Mouse (Mus musculus): ENCODE data around the gene Vmn1r52. TPM values are rescaled to one million over a fixed set of nuclear protein-coding genes. Genes with fewer than 3 reads are reported as not detected.

Gene Vmn1r52
- not detected in 2 replicates for total RNA-seq (2023)

DNA sequence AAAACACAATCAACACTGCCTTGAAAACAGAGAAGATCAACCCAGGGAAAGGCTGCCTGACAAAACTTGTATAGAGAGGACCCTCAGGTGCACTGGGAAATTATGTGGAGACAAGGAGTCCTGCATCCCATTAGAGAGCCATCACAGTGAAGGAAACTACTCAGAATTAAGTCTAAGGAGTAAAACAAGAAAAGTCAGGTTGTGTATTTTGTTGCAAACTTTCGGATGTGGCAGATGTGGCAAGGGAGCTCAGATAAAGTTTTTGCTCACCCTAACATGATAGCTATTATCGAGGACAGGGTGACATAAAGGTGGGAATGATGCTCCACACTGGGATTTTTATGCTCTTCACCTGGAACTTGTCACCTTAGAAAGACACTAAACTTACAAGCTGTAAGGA is at the start of gene Vmn1r52:
Vmn1r52 (plus strand) TSS at position 301 of the 400 bp plus-strand sequence.

DNA sequence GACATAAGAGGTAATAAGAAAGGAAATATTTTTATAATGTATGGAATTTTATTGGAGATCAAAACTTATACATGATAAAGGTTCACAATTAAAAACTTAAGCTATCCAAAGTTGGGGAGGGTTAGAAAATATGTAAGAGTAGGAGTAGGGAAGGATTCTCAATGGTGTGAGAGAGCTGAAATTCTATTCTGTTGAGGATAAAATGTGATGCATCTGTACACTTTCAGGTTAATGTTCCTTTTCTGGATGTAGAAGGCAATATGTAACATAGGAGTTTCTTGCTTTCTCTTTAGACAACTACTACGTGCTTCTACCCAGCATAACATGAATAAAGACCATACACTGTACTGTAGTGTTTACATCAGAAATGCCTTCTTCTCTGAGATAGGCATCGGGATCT is 27.9 kb downstream of the Vmn1r52 start, which contains the start of gene V1ra8:
V1ra8 (plus strand) TSS at position 301 of the 400 bp plus-strand sequence.

DNA sequence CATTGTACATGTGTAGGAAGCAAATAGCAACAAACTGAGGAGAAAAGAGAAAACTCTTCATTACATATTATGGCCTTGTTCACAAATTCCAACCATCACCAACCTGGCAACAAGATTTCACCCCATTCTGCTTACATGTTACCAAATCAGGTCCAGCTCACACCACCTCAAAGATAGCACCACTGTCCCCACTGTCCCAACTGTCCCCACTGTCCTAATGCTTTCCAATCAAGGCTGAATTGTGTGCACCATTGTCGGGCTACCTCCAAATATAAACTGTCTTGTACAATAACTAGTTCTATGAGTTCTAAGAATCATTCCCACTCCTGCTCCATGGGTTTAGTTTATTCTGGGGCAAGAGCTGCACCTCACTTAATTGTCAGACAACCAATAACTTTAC is 49.7 kb downstream of the Vmn1r52 start, which contains the start of gene Vmn1r53:
Vmn1r53 (minus strand) TSS at position 101 of the 400 bp plus-strand sequence.

Other genes with a start within 250 kb of the Vmn1r52 start
- gene Vmn1r45, start 234.2 kb upstream of the Vmn1r52 start, total RNA-seq (2023) = not detected in 2 replicates
- not detected in 2 replicates for gene Vmn1r46, start 205.5 kb upstream of the Vmn1r52 start, total RNA-seq (2023)
- gene Vmn1r47, start 158.7 kb upstream of the Vmn1r52 start, total RNA-seq (2023) = not detected in 2 replicates
- gene Vmn1r48, start 138.0 kb upstream of the Vmn1r52 start, total RNA-seq (2023) = not detected in 2 replicates
- not detected in 2 replicates for gene Vmn1r49, start 96.3 kb upstream of the Vmn1r52 start, total RNA-seq (2023)
- gene Vmn1r50, start 73.4 kb upstream of the Vmn1r52 start, total RNA-seq (2023) = not detected in 2 replicates
- not detected in 2 replicates for gene Vmn1r51, start 52.2 kb upstream of the Vmn1r52 start, total RNA-seq (2023)
- not detected in 2 replicates for gene V1ra8, start 28.0 kb downstream of the Vmn1r52 start, total RNA-seq (2023)
- gene Vmn1r53, start 49.6 kb downstream of the Vmn1r52 start, total RNA-seq (2023) = not detected in 2 replicates
- gene Vmn1r54, start 71.5 kb downstream of the Vmn1r52 start, total RNA-seq (2023) = not detected in 2 replicates
- gene BC048671, start 126.4 kb downstream of the Vmn1r52 start, total RNA-seq (2023) = not detected in 2 replicates
- gene Chst13, start 150.4 kb downstream of the Vmn1r52 start, total RNA-seq (2023) = 29.0 and 35.1 TPM in 2 replicates
- gene Uroc1, start 158.5 kb downstream of the Vmn1r52 start, total RNA-seq (2023) = not detected in 2 replicates
- gene Zxdc, start 194.7 kb downstream of the Vmn1r52 start, total RNA-seq (2023) = 49.1 and 64.8 TPM in 2 replicates